Mouse (Mus musculus): Measurements from ENCODE around the gene Itgb1bp2. TPM values are rescaled to one million over a fixed set of nuclear protein-coding genes. Genes with fewer than 3 reads are reported as not detected.

Itgb1bp2 gene
- polyA plus RNA-seq (2015; fragmentation: Nextera tagmentation; extraction: Ambion mirVana): 0.73 and 1.6 TPM in 2 replicates

- no peaks in the 10 kb centered on the region for H3K9me3 ChIP-seq
- WGBS: 65% methylated on average over 4 of the region's 4 CpGs
- no peak within 1 kb of the TSS for H3K9ac ChIP-seq
- no peak for ATAC-seq
- no peaks in the 10 kb centered on the region for H3K36me3 ChIP-seq
- no peaks in the 10 kb centered on the region for H3K27me3 ChIP-seq (replicated peaks)
- no peaks in the 10 kb centered on the region for H3K4me1 ChIP-seq (replicated peaks)
- H3K27ac ChIP-seq: no peak within 1 kb of the TSS
- no peak within 1 kb of the TSS for H3K4me2 ChIP-seq (replicated peaks)
- H3K4me3 ChIP-seq (replicated peaks): no peak within 1 kb of the TSS
Observed at GRCm38 (mm10) chrX:101448886-101449475, at the start of gene Itgb1bp2. Gene Itgb1bp2 (plus strand): TSS chrX:101449088.

GRCm38 (mm10) chrX:101418946-101419724 is 29.8 kb upstream of the Itgb1bp2 start:
- Histone ChIP-seq H3K4me1 (replicated peaks) (peaks cover 5% of the 10 kb centered on the region; the same call in 1 of the 2 replicates), H3K27ac (0 out of 2 replicates have a peak overlapping the region, but pooled peaks have one; percentile 44)

GRCm38 (mm10) chrX:101419725-101420699 is 28.9 kb upstream of the Itgb1bp2 start:
- Histone ChIP-seq H3K4me1 (replicated peaks) (peaks cover 5% of the 10 kb centered on the region; the same call in 1 of the 2 replicates), H3K4me2 (replicated peaks) (peak overlapping the region; percentile 68), H3K27me3 (replicated peaks) (no peaks in the 10 kb centered on the region), H3K4me3 (replicated peaks) (peak overlapping the region; percentile 54), H3K9ac (peak overlapping the region; percentile 65), H3K9me3 (no peaks in the 10 kb centered on the region), H3K27ac (0 out of 2 replicates have a peak overlapping the region, but pooled peaks have one; percentile 44), H3K36me3 (no peaks in the 10 kb centered on the region)
- ATAC-seq: peak; percentile 97
- 16% methylated on average over 46 of the region's 54 CpGs for WGBS

More at GRCm38 (mm10) chrX:101418946-101419724, 29.8 kb upstream of the Itgb1bp2 start:
- H3K4me3 ChIP-seq (replicated peaks): peak overlapping the region; percentile 54
- no peaks in the 10 kb centered on the region for H3K9me3 ChIP-seq
- peak overlapping the region; percentile 68 for H3K4me2 ChIP-seq (replicated peaks)
- no peaks in the 10 kb centered on the region for H3K27me3 ChIP-seq (replicated peaks)
- WGBS: 23% methylated on average over 31 of the region's 36 CpGs
- peak; percentile 24; the same call in 1 of the 2 replicates for ATAC-seq
- peak overlapping the region; percentile 65 for H3K9ac ChIP-seq
- no peaks in the 10 kb centered on the region for H3K36me3 ChIP-seq

- no peak for ATAC-seq
- no peaks in the 10 kb centered on the region for H3K27me3 ChIP-seq (replicated peaks)
- H3K9me3 ChIP-seq: no peaks in the 10 kb centered on the region
- 0 out of 2 replicates have a peak within 1 kb of the TSS, but pooled peaks have one; percentile 22 for H3K27ac ChIP-seq
- WGBS: 20% methylated on average over 4 of the region's 4 CpGs
- H3K4me3 ChIP-seq (replicated peaks): peak within 1 kb of the TSS; percentile 54
- peaks cover 5% of the 10 kb centered on the region; the same call in 1 of the 2 replicates for H3K4me1 ChIP-seq (replicated peaks)
- H3K4me2 ChIP-seq (replicated peaks): peak within 1 kb of the TSS; percentile 68
- peak within 1 kb of the TSS; percentile 42 for H3K9ac ChIP-seq
- no peaks in the 10 kb centered on the region for H3K36me3 ChIP-seq
Observed at GRCm38 (mm10) chrX:101420700-101421095, 28.2 kb upstream of the Itgb1bp2 start, which contains the start of gene Zmym3. Gene Zmym3 (minus strand): TSS chrX:101420849.

GRCm38 (mm10) chrX:101423462-101423861 is 25.4 kb upstream of the Itgb1bp2 start:
- Histone ChIP-seq H3K4me1 (replicated peaks) (peaks cover 3% of the 10 kb centered on the region; the same call in 1 of the 2 replicates), H3K36me3 (no peaks in the 10 kb centered on the region), H3K27ac (no peak overlapping the region), H3K27me3 (replicated peaks) (no peaks in the 10 kb centered on the region), H3K9ac (no peak overlapping the region), H3K9me3 (no peaks in the 10 kb centered on the region), H3K4me3 (replicated peaks) (no peak overlapping the region), H3K4me2 (replicated peaks) (no peak overlapping the region)
- no peak for ATAC-seq
- WGBS: 86% methylated on average over 2 of the region's 2 CpGs

GRCm38 (mm10) chrX:101427774-101428173 is 21.1 kb upstream of the Itgb1bp2 start:
- no peak overlapping the region for H3K27ac ChIP-seq
- no peaks in the 10 kb centered on the region for H3K4me1 ChIP-seq (replicated peaks)
- 17% methylated on average over 1 of the region's 1 CpGs for WGBS
- H3K4me3 ChIP-seq (replicated peaks): no peak overlapping the region
- H3K9me3 ChIP-seq: no peaks in the 10 kb centered on the region
- no peaks in the 10 kb centered on the region for H3K36me3 ChIP-seq
- ATAC-seq: no peak
- no peak overlapping the region for H3K4me2 ChIP-seq (replicated peaks)
- no peaks in the 10 kb centered on the region for H3K27me3 ChIP-seq (replicated peaks)
- H3K9ac ChIP-seq: no peak overlapping the region

GRCm38 (mm10) chrX:101428785-101429141 is 20.1 kb upstream of the Itgb1bp2 start:
- Histone ChIP-seq H3K4me2 (replicated peaks) (peak overlapping the region; percentile 44), H3K4me1 (replicated peaks) (no peaks in the 10 kb centered on the region), H3K9ac (no peak overlapping the region), H3K9me3 (no peaks in the 10 kb centered on the region), H3K4me3 (replicated peaks) (peak overlapping the region; percentile 35), H3K36me3 (no peaks in the 10 kb centered on the region), H3K27ac (peak overlapping the region; percentile 86), H3K27me3 (replicated peaks) (no peaks in the 10 kb centered on the region)
- WGBS: 31% methylated on average over 7 of the region's 7 CpGs
- ATAC-seq: no peak

GRCm38 (mm10) chrX:101429142-101429949 is 19.5 kb upstream of the Itgb1bp2 start, which contains the start of gene Nono:
Gene Nono (plus strand): TSS chrX:101429318.
- WGBS: 26% methylated on average over 51 of the region's 51 CpGs
- peak within 1 kb of the TSS; percentile 91 for H3K27ac ChIP-seq
- peak; percentile 97 for ATAC-seq

GRCm38 (mm10) chrX:101429976-101430375 is 18.9 kb upstream of the Itgb1bp2 start:
- 25% methylated on average over 14 of the region's 14 CpGs for WGBS
- H3K27ac ChIP-seq: peak overlapping the region; percentile 91
- H3K9me3 ChIP-seq: no peaks in the 10 kb centered on the region
- peak overlapping the region; percentile 70 for H3K9ac ChIP-seq
- H3K4me2 ChIP-seq (replicated peaks): peak overlapping the region; percentile 46
- ATAC-seq: peak; percentile 61
- peak overlapping the region; percentile 59 for H3K4me3 ChIP-seq (replicated peaks)
- H3K36me3 ChIP-seq: no peaks in the 10 kb centered on the region
- no peaks in the 10 kb centered on the region for H3K4me1 ChIP-seq (replicated peaks)
- H3K27me3 ChIP-seq (replicated peaks): no peaks in the 10 kb centered on the region

More at GRCm38 (mm10) chrX:101429142-101429949, 19.5 kb upstream of the Itgb1bp2 start, which contains the start of gene Nono:
- Histone ChIP-seq H3K4me2 (replicated peaks) (peak within 1 kb of the TSS; percentile 46), H3K9me3 (no peaks in the 10 kb centered on the region), H3K9ac (peak within 1 kb of the TSS; percentile 70), H3K4me1 (replicated peaks) (no peaks in the 10 kb centered on the region), H3K36me3 (no peaks in the 10 kb centered on the region), H3K27me3 (replicated peaks) (no peaks in the 10 kb centered on the region), H3K4me3 (replicated peaks) (peak within 1 kb of the TSS; percentile 59)

- ATAC-seq: no peak
Observed at GRCm38 (mm10) chrX:101451147-101451546, 2.3 kb downstream of the Itgb1bp2 start.

GRCm38 (mm10) chrX:101451591-101451990 is 2.7 kb downstream of the Itgb1bp2 start:
- Histone ChIP-seq H3K27me3 (replicated peaks) (no peaks in the 10 kb centered on the region), H3K4me1 (replicated peaks) (no peaks in the 10 kb centered on the region), H3K36me3 (no peaks in the 10 kb centered on the region), H3K9me3 (no peaks in the 10 kb centered on the region), H3K9ac (no peak overlapping the region), H3K4me3 (replicated peaks) (no peak overlapping the region), H3K4me2 (replicated peaks) (no peak overlapping the region), H3K27ac (no peak overlapping the region)
- WGBS: 82% methylated on average over 3 of the region's 3 CpGs
- ATAC-seq: no peak

More at GRCm38 (mm10) chrX:101451147-101451546, 2.3 kb downstream of the Itgb1bp2 start:
- H3K36me3 ChIP-seq: no peaks in the 10 kb centered on the region
- H3K4me1 ChIP-seq (replicated peaks): no peaks in the 10 kb centered on the region
- H3K4me3 ChIP-seq (replicated peaks): no peak overlapping the region
- 45% methylated on average over 1 of the region's 1 CpGs for WGBS
- H3K27ac ChIP-seq: no peak overlapping the region
- no peaks in the 10 kb centered on the region for H3K9me3 ChIP-seq
- no peaks in the 10 kb centered on the region for H3K27me3 ChIP-seq (replicated peaks)
- no peak overlapping the region for H3K4me2 ChIP-seq (replicated peaks)
- H3K9ac ChIP-seq: no peak overlapping the region
